ENCODE assay signal across 8 mouse cellular contexts in genomic region chr11:70982557-70983228, GRCm38 (mm10). TPM values are rescaled to one million over a fixed set of nuclear protein-coding genes. Genes with fewer than 3 reads are reported as not detected.
DNase-seq lines count a peak whose midpoint lies in the region; ATAC-seq lines count a peak whose summit lies in the region.

Gene C1qbp, minus strand, starts transcription at chr11:70983026.

- peak; percentile 91 for DNase-seq in R1 (ENCODE audit: low read depth, low spot score)
- peak; percentile 99 for DNase-seq in cerebellum, postnatal 14 days
- peak; percentile 81 to 90 for DNase-seq in frontal cortex, postnatal 14 days (ENCODE audit: low spot score in 2 of 2)
- DNase-seq in layer of hippocampus, postnatal 14 days (ENCODE audit: low spot score in 2 of 2) = peak; percentile 90 to 93
- DNase-seq in lung, postnatal 10 days = peak; percentile 96
- DNase-seq in ovary, postnatal 14 days (ENCODE audit: low spot score) = peak; percentile 94
- DNase-seq in thymus, postnatal 10 days (ENCODE audit: low spot score in 2 of 2) = peak; percentile 84 to 96

- H3K4me2 ChIP-seq in hindbrain, embryonic 12.5 days (replicated peaks) = peak within 1 kb of the TSS; percentile 73

- WGBS in hindbrain, embryonic 12.5 days = under 1% methylated on average over 57 of the region's 64 CpGs

- H3K4me3 ChIP-seq in hindbrain, embryonic 12.5 days = peak within 1 kb of the TSS; percentile 100

- peaks cover 62% of the 10 kb centered on the region for H3K36me3 ChIP-seq in hindbrain, embryonic 12.5 days

- no peaks in the 10 kb centered on the region for H3K9me3 ChIP-seq in hindbrain, embryonic 12.5 days (replicated peaks)

- ATAC-seq in hindbrain, embryonic 12.5 days (ENCODE audit: low FRiP score) = peak; percentile 96

- H3K4me1 ChIP-seq in hindbrain, embryonic 12.5 days = peaks cover 12% of the 10 kb centered on the region

- H3K9ac ChIP-seq in hindbrain, embryonic 12.5 days = peak within 1 kb of the TSS; percentile 93

- H3K27me3 ChIP-seq in hindbrain, embryonic 12.5 days = no peaks in the 10 kb centered on the region

- peak within 1 kb of the TSS; percentile 66; the same call in 1 of the 2 replicates for H3K27ac ChIP-seq in hindbrain, embryonic 12.5 days

RNA-seq across cellular contexts. Expression of gene C1qbp, which starts in this region (rescaled TPM):
- polyA plus RNA-seq in hindbrain, embryonic 12.5 days (2016; fragmentation: Nextera tagmentation; extraction: Ambion mirVana) = 204 and 206 TPM in 2 replicates
- total RNA-seq in layer of hippocampus, postnatal 14 days (2021) = 100 to 1,000 TPM; 102 to 108 TPM

Comparison
In these comparisons a context has a peak if more than half of its experiments do, and no peak if none do; other contexts are left out.
1. Peak in every context shown above with its lines: DNase-seq, ATAC-seq, H3K4me3 ChIP-seq and H3K27ac ChIP-seq.